Mouse (Mus musculus) olfactory bulb, adult 2 months (tissue): ENCODE results near the gene P4ha1. TPM values are rescaled to one million over a fixed set of nuclear protein-coding genes. Genes with fewer than 3 reads are reported as not detected.

Source experiments
- H3K27ac ChIP-seq: fragments of 200-500 bp; 2 replicates; pipeline ENCODE4 v1.5.1; 2012; ENCODE audit warnings: low read depth, low read length; ENCODE audit not compliant: insufficient read depth
- H3K4me1 ChIP-seq: fragments of 200-500 bp; 2 replicates; pipeline ENCODE4 v1.6.1; 2012; ENCODE audit warnings: low read length; ENCODE audit not compliant: control insufficient read depth, insufficient read depth
- H3K4me3 ChIP-seq: fragments of 200-500 bp; 2 replicates; pipeline ENCODE4 v1.5.1; 2012; ENCODE audit warnings: mild to moderate bottlenecking, low read depth, low read length, moderate library complexity; ENCODE audit not compliant: insufficient read depth
- CTCF ChIP-seq: fragments of 200-500 bp; IDR thresholded peaks from 2 replicates; pipeline ENCODE4 v1.5.1; 2012; ENCODE audit warnings: low read depth, mild to moderate bottlenecking, low read length, moderate library complexity; ENCODE audit not compliant: insufficient read depth
- POLR2A ChIP-seq: fragments of 200-500 bp; IDR thresholded peaks from 2 replicates; pipeline ENCODE4 v1.6.1; 2012; ENCODE audit warnings: mild to moderate bottlenecking, low read depth, low read length, moderate library complexity; ENCODE audit not compliant: insufficient read depth
- WGBS: fragments of 180-500 bp; shearing (Covaris S2); methylation state at CpG from one replicate; pipeline ENCODE4 v1.1.7; 2018; 5-methylcytosine and 5-hydroxymethylcytosine counted together
- polyA plus RNA-seq: library from polyadenylated mRNA; stranded (reverse); fragments of >200 nt; gene quantifications from 2 replicates; pipeline ENCODE4 v1.2.4, GENCODE M21; 2012; ENCODE audit warnings: low replicate concordance; ENCODE audit not compliant: missing spikeins, insufficient read depth, insufficient read length

The P4ha1 gene
- polyA plus RNA-seq, 1 experiment: not detected

- Histone ChIP-seq H3K4me1 (no peaks in the 10 kb centered on the region), H3K4me3 (no peak overlapping the region), H3K27ac (no peak overlapping the region)
- TF ChIP-seq CTCF (no peak), POLR2A (no peak)
- WGBS: 88% methylated on average over 8 of the region's 8 CpGs
Observed at GRCm38 (mm10) chr10:59355020-59355419, 31.9 kb downstream of the P4ha1 start.

- Histone ChIP-seq H3K4me1 (no peaks in the 10 kb centered on the region), H3K4me3 (no peak overlapping the region), H3K27ac (no peak overlapping the region)
- 90% methylated on average over 4 of the region's 4 CpGs for WGBS
- TF ChIP-seq POLR2A (no peak), CTCF (0 out of 2 replicates have a peak, but pooled peaks have one; percentile 13)
Observed at GRCm38 (mm10) chr10:59358744-59359143, 35.6 kb downstream of the P4ha1 start.

GRCm38 (mm10) chr10:59363208-59363607, 40.1 kb downstream of the P4ha1 start:
- Histone ChIP-seq H3K4me3 (no peak overlapping the region), H3K4me1 (no peaks in the 10 kb centered on the region), H3K27ac (no peak overlapping the region)
- WGBS: 86% methylated on average over 2 of the region's 2 CpGs
- TF ChIP-seq CTCF: no peak
- TF ChIP-seq POLR2A: no peak

GRCm38 (mm10) chr10:59364551-59364950, 41.5 kb downstream of the P4ha1 start:
- Histone ChIP-seq H3K27ac (no peak overlapping the region), H3K4me1 (no peaks in the 10 kb centered on the region), H3K4me3 (no peak overlapping the region)
- 93% methylated on average over 3 of the region's 3 CpGs for whole genome bisulfite sequencing
- TF ChIP-seq POLR2A (no peak), CTCF (no peak)

- 85% methylated on average over 5 of the region's 5 CpGs for WGBS
- Histone ChIP-seq H3K4me1 (no peaks in the 10 kb centered on the region), H3K27ac (no peak overlapping the region), H3K4me3 (no peak overlapping the region)
- TF ChIP-seq CTCF: no peak
- TF ChIP-seq POLR2A: no peak
Observed at GRCm38 (mm10) chr10:59365804-59366589, 42.9 kb downstream of the P4ha1 start.

GRCm38 (mm10) chr10:59366746-59367145, 43.6 kb downstream of the P4ha1 start:
- 92% methylated on average over 4 of the region's 4 CpGs for whole genome bisulfite sequencing
- no peak overlapping the region for H3K27ac ChIP-seq
- H3K4me3 ChIP-seq: no peak overlapping the region
- H3K4me1 ChIP-seq: no peaks in the 10 kb centered on the region
- TF ChIP-seq POLR2A (no peak), CTCF (no peak)

- TF ChIP-seq CTCF (no peak), POLR2A (no peak)
- Histone ChIP-seq H3K27ac (no peak overlapping the region), H3K4me1 (no peaks in the 10 kb centered on the region), H3K4me3 (no peak overlapping the region)
- 83% methylated on average over 4 of the region's 4 CpGs for WGBS
Observed at GRCm38 (mm10) chr10:59367206-59367605, 44.1 kb downstream of the P4ha1 start.

GRCm38 (mm10) chr10:59368729-59369128, 45.6 kb downstream of the P4ha1 start:
- 79% methylated on average over 8 of the region's 8 CpGs for WGBS
- no peak overlapping the region for H3K27ac ChIP-seq
- no peaks in the 10 kb centered on the region for H3K4me1 ChIP-seq
- H3K4me3 ChIP-seq: no peak overlapping the region
- TF ChIP-seq POLR2A (no peak), CTCF (no peak)

- WGBS: 85% methylated on average over 9 of the region's 9 CpGs
- H3K27ac ChIP-seq: no peak overlapping the region
- H3K4me1 ChIP-seq: no peaks in the 10 kb centered on the region
- TF ChIP-seq CTCF (no peak), POLR2A (no peak)
- H3K4me3 ChIP-seq: no peak overlapping the region
Observed at GRCm38 (mm10) chr10:59369426-59369825, 46.3 kb downstream of the P4ha1 start.

- Histone ChIP-seq H3K4me3 (no peak overlapping the region), H3K4me1 (no peaks in the 10 kb centered on the region), H3K27ac (no peak overlapping the region)
- TF ChIP-seq POLR2A (no peak), CTCF (no peak)
- WGBS: 93% methylated on average over 10 of the region's 10 CpGs
Observed at GRCm38 (mm10) chr10:59377906-59378305, 54.8 kb downstream of the P4ha1 start.

GRCm38 (mm10) chr10:59378728-59379127, 55.6 kb downstream of the P4ha1 start:
- 95% methylated on average over 4 of the region's 4 CpGs for WGBS

More at GRCm38 (mm10) chr10:59378728-59379127, 55.6 kb downstream of the P4ha1 start:
- no peak overlapping the region for H3K27ac ChIP-seq
- TF ChIP-seq CTCF (no peak), POLR2A (no peak)
- no peak overlapping the region for H3K4me3 ChIP-seq
- H3K4me1 ChIP-seq: no peaks in the 10 kb centered on the region
